Mouse (Mus musculus) kidney, postnatal 14 days (tissue): ENCODE measurements at regions not wholly inside any gene's neighbourhood (a gene's known extent, or its start where the extent isn't known, plus 50 kb on each side); places are given as distances from the start of the nearest gene placed in this dataset.

ENCODE experiments used
- DNase-seq: peaks from one replicate; pipeline ENCODE4 v3.0.0; 2022; ENCODE audit warnings: mixed read lengths

- DNase-seq = no peak
Measured at GRCm38 (mm10) chr15:28823526-28823925, 620.0 kb downstream of the Dnah5 start.

GRCm38 (mm10) chr15:28834831-28835230, 631.3 kb downstream of the Dnah5 start:
- DNase-seq = no peak

GRCm38 (mm10) chr15:28840322-28840721, 636.8 kb downstream of the Dnah5 start:
- DNase-seq = no peak

GRCm38 (mm10) chr15:28856419-28856818, 652.9 kb downstream of the Dnah5 start:
- no peak for DNase-seq

GRCm38 (mm10) chr15:28858176-28858575, 654.6 kb downstream of the Dnah5 start:
- DNase-seq = peak; percentile 57

GRCm38 (mm10) chr15:28864101-28864500, 660.5 kb downstream of the Dnah5 start:
- no peak for DNase-seq

GRCm38 (mm10) chr15:28864913-28865312, 661.4 kb downstream of the Dnah5 start:
- no peak for DNase-seq

- no peak for DNase-seq
Measured at GRCm38 (mm10) chr15:28873001-28873400, 669.4 kb downstream of the Dnah5 start.

- DNase-seq = no peak
Measured at GRCm38 (mm10) chr15:28896248-28896808, 692.8 kb downstream of the Dnah5 start.

GRCm38 (mm10) chr15:28922437-28922836, 718.9 kb downstream of the Dnah5 start:
- DNase-seq = no peak

GRCm38 (mm10) chr15:28948245-28948644, 744.7 kb downstream of the Dnah5 start:
- DNase-seq = no peak
